Mouse (Mus musculus) G1E (cell line): ENCODE data around the gene Mapk1. TPM values are rescaled to one million over a fixed set of nuclear protein-coding genes. Genes with fewer than 3 reads are reported as not detected.

Experiments used
- ATAC-seq: 2 replicates; pipeline ENCODE4 v1.8.0; 2016; ENCODE audit warnings: mild to moderate bottlenecking; ENCODE audit not compliant: insufficient number of reproducible peaks, poor library complexity, low FRiP score, severe bottlenecking; ENCODE audit errors: extremely low read depth
- DNase-seq: peaks from one replicate; pipeline ENCODE4 v3.0.0; 2012; ENCODE audit warnings: low spot score
- H3K27me3 ChIP-seq: 2 replicates; pipeline ENCODE4 v1.6.1; 2012; ENCODE audit warnings: mild to moderate bottlenecking, low read length, inconsistent platforms; ENCODE audit not compliant: insufficient read depth
- H3K36me3 ChIP-seq: replicated peaks from 2 replicates; pipeline ENCODE3; 2012; ENCODE audit warnings: mild to moderate bottlenecking, inconsistent platforms
- H3K4me1 ChIP-seq: 2 replicates; pipeline ENCODE4 v1.6.1; 2012; ENCODE audit warnings: low read depth, low read length, inconsistent platforms, mixed read lengths; ENCODE audit not compliant: insufficient read depth
- H3K4me3 ChIP-seq: 2 replicates; pipeline ENCODE4 v1.5.1; 2012; ENCODE audit warnings: low read depth, mild to moderate bottlenecking, inconsistent platforms, low read length, moderate library complexity, mixed read lengths
- H3K9me3 ChIP-seq: replicated peaks from 2 replicates; pipeline ENCODE4 v1.6.1; 2012; ENCODE audit warnings: inconsistent platforms
- CTCF ChIP-seq: IDR thresholded peaks from 2 replicates; pipeline ENCODE4 v1.5.1; 2012; ENCODE audit warnings: low read depth, low read length, inconsistent platforms, mixed read lengths
- GATA1 ChIP-seq: IDR thresholded peaks from 2 replicates; pipeline ENCODE4 v1.6.1; 2012; ENCODE audit warnings: borderline replicate concordance, low read length, inconsistent platforms, mixed read lengths
- GATA2 ChIP-seq: IDR thresholded peaks from 2 replicates; pipeline ENCODE4 v1.6.1; 2012; ENCODE audit warnings: low read depth, low read length, inconsistent platforms, borderline replicate concordance
- POLR2AphosphoS5 ChIP-seq: IDR thresholded peaks from 2 replicates; pipeline ENCODE4 v1.6.1; 2012; ENCODE audit warnings: low read depth, low read length, inconsistent platforms; ENCODE audit not compliant: insufficient replicate concordance
- TAL1 ChIP-seq: conservative IDR thresholded peaks from 2 replicates; pipeline ENCODE4 v1.6.1; 2012; ENCODE audit warnings: low read depth, low read length, inconsistent platforms, mixed read lengths
- polyA plus RNA-seq: library from polyadenylated mRNA; stranded (reverse); fragments of >175 nt; gene quantifications from 2 replicates; pipeline ENCODE4 v1.2.3, GENCODE M21; 2012
- total RNA-seq, 2 experiments: library from RNA; stranded (forward) in 1 of 2; stranded (reverse) in 1 of 2; fragments of 200-1000 nt in 1 of 2; fragments of >200 nt in 1 of 2; fragmentation: Nextera tagmentation in 1 of 2; gene quantifications; 2 replicates each; pipeline ENCODE4 v1.2.3; 2014 to 2017

Gene Mapk1
- total and polyA plus RNA-seq, 3 experiments: 54.2 to 248 (median 173) TPM

DNA sequence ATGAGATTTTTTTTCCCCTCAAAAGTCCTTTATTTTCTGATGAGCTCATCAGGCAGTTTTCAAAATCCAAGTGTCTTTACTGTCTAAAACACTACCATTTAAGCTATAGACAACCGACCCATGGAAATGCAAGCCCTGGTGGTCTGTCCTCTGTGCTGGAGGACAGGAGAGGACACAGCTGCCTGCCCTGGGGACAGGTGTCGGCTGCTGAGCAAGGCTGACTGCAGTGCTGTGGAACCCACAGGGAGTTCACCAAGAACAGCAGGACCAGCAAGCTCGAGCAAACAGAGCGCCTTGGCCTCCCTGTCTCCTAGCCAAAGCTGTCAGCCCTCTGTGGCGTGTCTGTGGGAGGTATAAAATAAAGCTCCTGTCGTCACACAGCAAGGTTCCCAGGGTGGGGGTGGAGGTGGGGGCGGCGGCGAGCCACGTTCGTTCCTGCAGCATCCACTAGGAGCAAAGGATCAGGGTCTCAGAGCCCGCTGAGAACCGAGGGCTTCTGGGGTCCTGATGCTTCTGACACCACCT lies 103.5 kb downstream of the Mapk1 start:
- Histone ChIP-seq H3K4me1 (no peaks in the 10 kb centered on the region), H3K9me3 (no peaks in the 10 kb centered on the region), H3K36me3 (peaks cover 98% of the 10 kb centered on the region), H3K27me3 (no peaks in the 10 kb centered on the region), H3K4me3 (no peak overlapping the region)
- ATAC-seq: no peak
- no peak for DNase-seq
- TF ChIP-seq GATA1: no peak
- no peak for TF ChIP-seq GATA2
- no peak for TF ChIP-seq TAL1
- no peak for TF ChIP-seq POLR2AphosphoS5

DNA sequence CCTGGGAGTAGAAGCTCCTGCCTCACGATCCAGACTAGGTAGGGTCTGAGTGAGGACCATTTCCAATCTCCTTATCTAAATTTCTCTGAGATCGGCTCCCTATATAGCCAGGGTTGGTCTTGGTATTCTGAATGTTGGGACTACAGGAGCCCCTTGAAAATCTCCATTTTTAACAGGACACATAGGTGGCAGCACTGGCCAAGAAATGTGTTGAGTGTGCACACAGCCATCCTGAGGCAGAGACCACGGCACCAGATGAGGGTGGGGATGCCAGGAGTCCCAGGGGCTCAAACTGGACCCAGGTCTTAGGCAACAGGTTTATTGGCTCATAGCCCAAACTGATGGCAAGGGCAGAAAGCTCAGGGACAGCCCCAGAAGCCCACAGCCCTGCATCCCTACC lies 105.2 kb downstream of the Mapk1 start:
- peaks cover 99% of the 10 kb centered on the region for H3K36me3 ChIP-seq
- H3K9me3 ChIP-seq: no peaks in the 10 kb centered on the region
- DNase-seq (no peak), ATAC-seq (no peak)
- no peaks in the 10 kb centered on the region for H3K27me3 ChIP-seq
- no peaks in the 10 kb centered on the region for H3K4me1 ChIP-seq
- H3K4me3 ChIP-seq: no peak overlapping the region
- no peak for TF ChIP-seq GATA1
- no peak for TF ChIP-seq CTCF
- TF ChIP-seq TAL1: no peak
- TF ChIP-seq POLR2AphosphoS5: no peak
- TF ChIP-seq GATA2: no peak

DNA sequence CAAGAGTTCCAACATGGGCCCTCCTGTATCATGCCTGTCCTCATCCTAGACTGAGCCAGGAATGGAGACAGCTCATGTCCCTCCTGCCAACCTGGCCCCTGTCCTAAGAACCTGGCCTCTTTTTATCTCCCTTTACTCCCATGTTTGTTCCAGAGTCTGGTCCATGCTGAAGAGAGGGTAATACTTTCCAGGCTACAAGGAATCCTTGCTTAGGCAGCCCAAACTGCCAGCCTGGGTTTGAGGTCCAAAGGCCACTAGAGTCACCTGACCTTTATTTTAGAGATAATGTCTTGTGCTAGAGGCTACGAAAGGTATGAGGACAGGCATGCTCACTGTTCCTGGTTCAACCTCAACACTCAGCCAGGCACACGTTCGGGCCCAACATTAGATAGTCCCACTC lies 113.8 kb downstream of the Mapk1 start:
- ATAC-seq (no peak), DNase-seq (no peak)
- Histone ChIP-seq H3K9me3 (no peaks in the 10 kb centered on the region), H3K4me1 (peaks cover 3% of the 10 kb centered on the region; the same call in 1 of the 2 replicates), H3K27me3 (no peaks in the 10 kb centered on the region), H3K4me3 (no peak overlapping the region), H3K36me3 (peaks cover 99% of the 10 kb centered on the region)
- no peak for TF ChIP-seq GATA1
- TF ChIP-seq TAL1: no peak
- TF ChIP-seq GATA2: no peak
- no peak for TF ChIP-seq CTCF
- no peak for TF ChIP-seq POLR2AphosphoS5

Other genes with a start within 250 kb of the Mapk1 start
- gene Spag6l, start 153.9 kb upstream of the Mapk1 start, total RNA-seq (2014; fragmentation: Nextera tagmentation): not detected in 2 replicates
- gene Spag6l, start 153.9 kb upstream of the Mapk1 start, total RNA-seq (2017): 0.12 and 0.16 TPM in 2 replicates
- gene Spag6l, start 153.9 kb upstream of the Mapk1 start, polyA plus RNA-seq: not detected in 2 replicates
- gene Igll1, start 119.4 kb upstream of the Mapk1 start, total RNA-seq (2014; fragmentation: Nextera tagmentation): not detected in 2 replicates
- 0.27 TPM in 1 of 2 replicates, not detected in the other for gene Igll1, start 119.4 kb upstream of the Mapk1 start, total RNA-seq (2017)
- not detected in 2 replicates for gene Igll1, start 119.4 kb upstream of the Mapk1 start, polyA plus RNA-seq
- gene Top3b, start 112.6 kb upstream of the Mapk1 start, total RNA-seq (2014; fragmentation: Nextera tagmentation): 59.7 and 96.6 TPM in 2 replicates
- 59.1 and 72.8 TPM in 2 replicates for gene Top3b, start 112.6 kb upstream of the Mapk1 start, total RNA-seq (2017)
- 24.2 and 24.7 TPM in 2 replicates for gene Top3b, start 112.6 kb upstream of the Mapk1 start, polyA plus RNA-seq
- not detected in 2 replicates for gene Vpreb1, start 112.5 kb upstream of the Mapk1 start, total RNA-seq (2014; fragmentation: Nextera tagmentation)
- 0.64 and 0.82 TPM in 2 replicates for gene Vpreb1, start 112.5 kb upstream of the Mapk1 start, total RNA-seq (2017)
- 0.15 and 0.28 TPM in 2 replicates for gene Vpreb1, start 112.5 kb upstream of the Mapk1 start, polyA plus RNA-seq
- 5.5 and 10.9 TPM in 2 replicates for gene Ppm1f, start 86.9 kb upstream of the Mapk1 start, total RNA-seq (2014; fragmentation: Nextera tagmentation)
- gene Ppm1f, start 86.9 kb upstream of the Mapk1 start, total RNA-seq (2017): 10.5 and 12.3 TPM in 2 replicates
- gene Ppm1f, start 86.9 kb upstream of the Mapk1 start, polyA plus RNA-seq: 5.3 and 6.3 TPM in 2 replicates
- 0.90 and 1.2 TPM in 2 replicates for gene Ypel1, start 86.3 kb downstream of the Mapk1 start, total RNA-seq (2014; fragmentation: Nextera tagmentation)
- gene Ypel1, start 86.3 kb downstream of the Mapk1 start, total RNA-seq (2017): 0.87 and 1.5 TPM in 2 replicates
- 0.09 and 0.15 TPM in 2 replicates for gene Ypel1, start 86.3 kb downstream of the Mapk1 start, polyA plus RNA-seq
- gene Ppil2, start 127.9 kb downstream of the Mapk1 start, total RNA-seq (2014; fragmentation: Nextera tagmentation): 111 and 127 TPM in 2 replicates
- gene Ppil2, start 127.9 kb downstream of the Mapk1 start, total RNA-seq (2017): 110 and 122 TPM in 2 replicates
- gene Ppil2, start 127.9 kb downstream of the Mapk1 start, polyA plus RNA-seq: 65.1 and 70.4 TPM in 2 replicates
- gene 2610318N02Rik, start 141.8 kb downstream of the Mapk1 start, total RNA-seq (2014; fragmentation: Nextera tagmentation): 18.3 and 27.6 TPM in 2 replicates
- 8.8 and 10.6 TPM in 2 replicates for gene 2610318N02Rik, start 141.8 kb downstream of the Mapk1 start, total RNA-seq (2017)
- 8.1 and 9.0 TPM in 2 replicates for gene 2610318N02Rik, start 141.8 kb downstream of the Mapk1 start, polyA plus RNA-seq
- 16.5 and 20.2 TPM in 2 replicates for gene Sdf2l1, start 149.0 kb downstream of the Mapk1 start, total RNA-seq (2014; fragmentation: Nextera tagmentation)
- 43.1 and 48.1 TPM in 2 replicates for gene Sdf2l1, start 149.0 kb downstream of the Mapk1 start, total RNA-seq (2017)
- 74.7 and 93.8 TPM in 2 replicates for gene Sdf2l1, start 149.0 kb downstream of the Mapk1 start, polyA plus RNA-seq
- 9.3 and 10.4 TPM in 2 replicates for gene Ydjc, start 161.2 kb downstream of the Mapk1 start, total RNA-seq (2014; fragmentation: Nextera tagmentation)
- gene Ydjc, start 161.2 kb downstream of the Mapk1 start, total RNA-seq (2017): 15.3 and 23.4 TPM in 2 replicates
- 55.2 and 79.3 TPM in 2 replicates for gene Ydjc, start 161.2 kb downstream of the Mapk1 start, polyA plus RNA-seq
- gene Ccdc116, start 163.8 kb downstream of the Mapk1 start, total RNA-seq (2014; fragmentation: Nextera tagmentation): 3.9 and 5.3 TPM in 2 replicates
- gene Ccdc116, start 163.8 kb downstream of the Mapk1 start, total RNA-seq (2017): 2.5 and 2.8 TPM in 2 replicates
- gene Ccdc116, start 163.8 kb downstream of the Mapk1 start, polyA plus RNA-seq: 4.6 TPM in 2 replicates
- 356 and 455 TPM in 2 replicates for gene Ube2l3, start 219.3 kb downstream of the Mapk1 start, total RNA-seq (2014; fragmentation: Nextera tagmentation)
- gene Ube2l3, start 219.3 kb downstream of the Mapk1 start, total RNA-seq (2017): 143 and 176 TPM in 2 replicates
- 96.3 and 111 TPM in 2 replicates for gene Ube2l3, start 219.3 kb downstream of the Mapk1 start, polyA plus RNA-seq
- gene Rimbp3, start 225.2 kb downstream of the Mapk1 start, total RNA-seq (2014; fragmentation: Nextera tagmentation): 5.6 TPM in 2 replicates
- gene Rimbp3, start 225.2 kb downstream of the Mapk1 start, total RNA-seq (2017): 1.6 and 2.1 TPM in 2 replicates
- 1.5 and 1.7 TPM in 2 replicates for gene Rimbp3, start 225.2 kb downstream of the Mapk1 start, polyA plus RNA-seq